Mouse (Mus musculus): ENCODE data around the gene Slc23a3. TPM values are rescaled to one million over a fixed set of nuclear protein-coding genes. Genes with fewer than 3 reads are reported as not detected.

Slc23a3 gene
- polyA plus RNA-seq, 1 experiment from 2014 or later = 0.23 TPM

DNA sequence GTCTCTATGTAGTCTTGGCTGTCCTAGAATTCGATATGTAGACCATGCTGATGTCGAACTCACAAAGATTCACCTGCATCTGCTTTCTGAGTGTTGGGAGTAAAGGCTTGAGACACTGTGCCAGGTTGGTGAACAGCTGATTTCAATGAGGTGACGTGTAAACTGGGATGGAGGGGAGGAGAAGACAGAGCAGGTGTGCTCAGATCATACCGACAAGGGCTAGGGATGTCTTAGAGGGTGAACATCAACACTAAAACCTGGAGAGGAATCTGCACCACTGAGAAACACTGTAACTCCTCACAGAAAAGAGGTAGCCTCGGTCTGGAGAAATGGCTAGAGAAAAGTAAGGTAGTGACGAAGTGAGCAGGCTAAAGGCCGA lies 34.4 kb upstream of the Slc23a3 start:
- peak overlapping the region; percentile 90 for H3K27ac ChIP-seq (ENCODE audit: low read depth, low read length)
- peak overlapping the region; percentile 79 for H3K4me3 ChIP-seq (ENCODE audit: low read depth, low read length)
- H3K9ac ChIP-seq (ENCODE audit: low read depth, low read length) = peak overlapping the region; percentile 81
- peak overlapping the region; percentile 78 for H3K4me2 ChIP-seq
- peaks cover 20% of the 10 kb centered on the region for H3K36me3 ChIP-seq (ENCODE audit: control insufficient read depth, insufficient read depth, low read length)
- whole genome bisulfite sequencing = 11% methylated on average over 7 of the region's 7 CpGs
- H3K9me3 ChIP-seq (ENCODE audit: control insufficient read depth, low read length) = peaks cover 2% of the 10 kb centered on the region; the same call in 1 of the 2 replicates
- peak; percentile 16 for ATAC-seq (replicated peaks; ENCODE audit: low FRiP score)
- DNase-seq (ENCODE audit: low spot score) = no peak
- H3K4me1 ChIP-seq (replicated peaks; ENCODE audit: control insufficient read depth, insufficient read depth, low read length) = peaks cover 8% of the 10 kb centered on the region
- no peaks in the 10 kb centered on the region for H3K27me3 ChIP-seq (replicated peaks; ENCODE audit: control insufficient read depth, insufficient read depth, low read length)

DNA sequence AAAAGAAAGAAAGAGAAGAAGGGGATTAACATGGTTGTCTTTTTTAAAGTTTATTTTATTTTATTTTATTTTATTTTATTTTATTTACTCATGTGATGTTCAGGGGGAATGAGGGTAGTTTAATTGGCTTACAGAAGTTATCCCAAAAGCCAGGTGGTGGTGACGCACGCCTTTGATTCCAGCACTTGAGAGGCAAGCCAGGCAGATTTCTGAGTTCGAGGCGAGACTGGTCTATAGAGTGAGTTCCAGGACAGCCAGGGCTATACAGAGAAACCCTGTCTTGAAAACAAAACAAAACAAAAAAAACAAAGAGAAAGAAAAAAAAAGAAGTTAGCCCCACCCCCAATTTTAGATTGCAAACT lies 26.5 kb upstream of the Slc23a3 start:
- peak overlapping the region; percentile 34; the same call in 1 of the 2 replicates for H3K4me2 ChIP-seq
- DNase-seq (ENCODE audit: low spot score) (no peak), ATAC-seq (replicated peaks; ENCODE audit: low FRiP score) (peak; percentile 65; the same call in 1 of the 2 replicates)
- H3K36me3 ChIP-seq (ENCODE audit: control insufficient read depth, insufficient read depth, low read length) = no peaks in the 10 kb centered on the region
- H3K27ac ChIP-seq (ENCODE audit: low read depth, low read length) = peak overlapping the region; percentile 80
- peaks cover 7% of the 10 kb centered on the region; the same call in 1 of the 2 replicates for H3K4me1 ChIP-seq (replicated peaks; ENCODE audit: control insufficient read depth, insufficient read depth, low read length)
- WGBS = 52% methylated on average over 4 of the region's 4 CpGs
- no peak overlapping the region for H3K9ac ChIP-seq (ENCODE audit: low read depth, low read length)
- H3K4me3 ChIP-seq (ENCODE audit: low read depth, low read length) = no peak overlapping the region
- no peaks in the 10 kb centered on the region for H3K27me3 ChIP-seq (replicated peaks; ENCODE audit: control insufficient read depth, insufficient read depth, low read length)
- H3K9me3 ChIP-seq (ENCODE audit: control insufficient read depth, low read length) = peaks cover 2% of the 10 kb centered on the region; the same call in 1 of the 2 replicates

DNA sequence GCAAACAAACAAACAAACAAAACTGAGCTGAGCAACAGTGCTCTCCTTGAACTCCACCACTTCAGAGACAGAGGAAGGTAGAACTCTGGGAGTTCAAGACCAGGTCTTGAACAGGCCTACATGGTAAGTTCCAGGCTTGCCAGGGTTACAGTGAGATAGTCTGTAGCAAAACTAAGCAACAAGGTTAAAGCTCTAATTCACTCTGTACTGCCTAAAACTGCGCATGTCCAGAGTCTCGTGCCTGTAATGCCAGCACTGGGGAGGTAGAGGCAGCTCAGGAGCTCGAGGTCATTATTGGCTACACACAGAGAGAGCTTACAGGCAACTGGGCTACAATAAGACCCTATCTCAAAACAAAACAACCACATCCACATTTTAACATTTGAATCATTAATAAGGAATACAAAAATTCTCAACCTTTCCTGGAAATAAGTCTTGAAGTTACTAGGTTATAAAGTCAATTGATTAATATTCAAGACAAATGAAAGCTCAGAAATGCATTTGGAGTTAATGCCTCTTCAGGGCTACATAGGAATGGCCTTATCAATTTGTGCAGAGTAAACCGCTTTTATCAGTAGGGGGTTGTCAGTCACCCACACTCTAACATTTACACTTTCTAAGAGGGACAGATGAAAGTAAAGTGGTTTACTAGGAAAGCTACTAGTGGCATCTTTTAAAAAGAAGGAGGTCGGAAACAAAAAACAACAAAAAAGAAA lies 26.0 kb upstream of the Slc23a3 start:
- DNase-seq (ENCODE audit: low spot score) (no peak), ATAC-seq (replicated peaks; ENCODE audit: low FRiP score) (peak; percentile 93)
- peaks cover 7% of the 10 kb centered on the region; the same call in 1 of the 2 replicates for H3K4me1 ChIP-seq (replicated peaks; ENCODE audit: control insufficient read depth, insufficient read depth, low read length)
- WGBS = 48% methylated on average over 5 of the region's 5 CpGs
- H3K9me3 ChIP-seq (ENCODE audit: control insufficient read depth, low read length) = peaks cover 2% of the 10 kb centered on the region; the same call in 1 of the 2 replicates
- H3K36me3 ChIP-seq (ENCODE audit: control insufficient read depth, insufficient read depth, low read length) = no peaks in the 10 kb centered on the region
- no peaks in the 10 kb centered on the region for H3K27me3 ChIP-seq (replicated peaks; ENCODE audit: control insufficient read depth, insufficient read depth, low read length)
- H3K27ac ChIP-seq (ENCODE audit: low read depth, low read length) = peak overlapping the region; percentile 81
- 0 out of 2 replicates have a peak overlapping the region, but pooled peaks have one; percentile 20 for H3K9ac ChIP-seq (ENCODE audit: low read depth, low read length)
- peak overlapping the region; percentile 19; the same call in 1 of the 2 replicates for H3K4me2 ChIP-seq
- no peak overlapping the region for H3K4me3 ChIP-seq (ENCODE audit: low read depth, low read length)

DNA sequence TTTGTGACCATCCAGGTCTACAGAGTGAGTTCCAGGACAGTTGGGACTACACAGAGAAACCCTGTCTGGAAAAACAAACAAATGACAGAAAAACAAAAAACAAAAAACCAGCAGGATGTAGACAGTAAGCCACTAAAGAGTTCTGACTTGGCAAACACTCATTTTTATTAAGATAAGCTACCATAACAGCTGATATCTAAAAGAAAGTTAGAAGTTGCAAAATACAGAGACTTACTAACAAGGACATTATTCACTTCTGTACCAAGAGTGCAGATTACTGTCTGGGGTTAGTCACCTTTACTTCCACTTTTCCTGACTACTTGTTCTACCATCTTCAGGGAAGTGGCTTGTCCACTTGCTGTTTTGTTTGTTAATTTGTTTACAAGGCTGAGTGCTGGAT lies 25.3 kb upstream of the Slc23a3 start:
- no peaks in the 10 kb centered on the region for H3K27me3 ChIP-seq (replicated peaks; ENCODE audit: control insufficient read depth, insufficient read depth, low read length)
- peaks cover 2% of the 10 kb centered on the region; the same call in 1 of the 2 replicates for H3K9me3 ChIP-seq (ENCODE audit: control insufficient read depth, low read length)
- H3K27ac ChIP-seq (ENCODE audit: low read depth, low read length) = peak overlapping the region; percentile 81; the same call in 1 of the 2 replicates
- ATAC-seq (replicated peaks; ENCODE audit: low FRiP score) (no peak), DNase-seq (ENCODE audit: low spot score) (no peak)
- H3K4me3 ChIP-seq (ENCODE audit: low read depth, low read length) = no peak overlapping the region
- H3K36me3 ChIP-seq (ENCODE audit: control insufficient read depth, insufficient read depth, low read length) = no peaks in the 10 kb centered on the region
- H3K4me2 ChIP-seq = no peak overlapping the region
- peaks cover 7% of the 10 kb centered on the region; the same call in 1 of the 2 replicates for H3K4me1 ChIP-seq (replicated peaks; ENCODE audit: control insufficient read depth, insufficient read depth, low read length)
- no peak overlapping the region for H3K9ac ChIP-seq (ENCODE audit: low read depth, low read length)

DNA sequence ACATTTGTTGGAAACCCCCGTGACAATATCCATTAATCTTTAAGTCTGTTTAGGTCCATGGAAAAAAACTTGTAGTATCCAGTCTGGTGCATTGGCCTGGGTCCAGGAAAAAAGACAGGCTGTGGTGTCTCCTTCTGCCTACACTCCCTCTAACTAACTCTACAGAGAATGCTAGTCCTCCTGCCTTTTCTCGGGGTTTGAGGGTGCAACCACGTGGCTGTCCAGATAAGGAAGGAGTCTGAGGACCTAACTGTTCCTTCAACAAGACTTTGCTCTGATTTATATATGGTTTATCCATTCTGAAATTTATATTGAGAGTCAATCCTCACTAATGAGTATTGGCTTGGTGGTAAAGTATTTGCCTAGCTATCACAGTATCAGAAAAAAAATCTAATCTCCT lies 22.1 kb upstream of the Slc23a3 start:
- Histone ChIP-seq H3K9ac (ENCODE audit: low read depth, low read length) (no peak overlapping the region), H3K4me1 (replicated peaks; ENCODE audit: control insufficient read depth, insufficient read depth, low read length) (peaks cover 7% of the 10 kb centered on the region; the same call in 1 of the 2 replicates), H3K9me3 (ENCODE audit: control insufficient read depth, low read length) (no peaks in the 10 kb centered on the region), H3K27me3 (replicated peaks; ENCODE audit: control insufficient read depth, insufficient read depth, low read length) (no peaks in the 10 kb centered on the region), H3K4me2 (no peak overlapping the region), H3K27ac (ENCODE audit: low read depth, low read length) (no peak overlapping the region), H3K4me3 (ENCODE audit: low read depth, low read length) (no peak overlapping the region), H3K36me3 (ENCODE audit: control insufficient read depth, insufficient read depth, low read length) (no peaks in the 10 kb centered on the region)
- ATAC-seq (replicated peaks; ENCODE audit: low FRiP score) (no peak), DNase-seq (ENCODE audit: low spot score) (no peak)
- WGBS = 37% methylated on average over 3 of the region's 3 CpGs

DNA sequence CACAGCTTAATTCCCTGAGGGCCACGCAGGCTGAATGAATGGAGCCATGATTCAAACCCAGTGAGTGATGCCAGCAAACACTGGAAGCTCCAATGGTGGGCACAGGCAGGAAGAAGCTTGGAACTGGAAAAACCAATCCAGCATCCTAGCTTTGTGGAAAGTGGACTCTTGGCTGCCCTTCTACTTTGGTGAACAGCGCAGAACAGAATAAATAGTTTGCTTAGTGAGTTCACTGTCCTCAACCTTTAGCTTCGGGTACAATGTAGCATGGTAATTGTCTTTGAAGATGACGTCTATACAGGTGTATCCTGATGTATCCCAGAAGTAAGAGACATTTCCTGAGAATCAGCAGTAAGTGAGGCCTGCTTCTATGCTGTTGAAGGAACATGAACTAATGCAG lies 15.0 kb upstream of the Slc23a3 start:
- Histone ChIP-seq H3K36me3 (ENCODE audit: control insufficient read depth, insufficient read depth, low read length) (peaks cover 31% of the 10 kb centered on the region), H3K9me3 (ENCODE audit: control insufficient read depth, low read length) (no peaks in the 10 kb centered on the region), H3K27ac (ENCODE audit: low read depth, low read length) (no peak overlapping the region), H3K27me3 (replicated peaks; ENCODE audit: control insufficient read depth, insufficient read depth, low read length) (no peaks in the 10 kb centered on the region), H3K4me3 (ENCODE audit: low read depth, low read length) (no peak overlapping the region), H3K4me1 (replicated peaks; ENCODE audit: control insufficient read depth, insufficient read depth, low read length) (peaks cover 8% of the 10 kb centered on the region), H3K4me2 (no peak overlapping the region), H3K9ac (ENCODE audit: low read depth, low read length) (no peak overlapping the region)
- DNase-seq (ENCODE audit: low spot score) (no peak), ATAC-seq (replicated peaks; ENCODE audit: low FRiP score) (no peak)
- 88% methylated on average over 4 of the region's 4 CpGs for WGBS

DNA sequence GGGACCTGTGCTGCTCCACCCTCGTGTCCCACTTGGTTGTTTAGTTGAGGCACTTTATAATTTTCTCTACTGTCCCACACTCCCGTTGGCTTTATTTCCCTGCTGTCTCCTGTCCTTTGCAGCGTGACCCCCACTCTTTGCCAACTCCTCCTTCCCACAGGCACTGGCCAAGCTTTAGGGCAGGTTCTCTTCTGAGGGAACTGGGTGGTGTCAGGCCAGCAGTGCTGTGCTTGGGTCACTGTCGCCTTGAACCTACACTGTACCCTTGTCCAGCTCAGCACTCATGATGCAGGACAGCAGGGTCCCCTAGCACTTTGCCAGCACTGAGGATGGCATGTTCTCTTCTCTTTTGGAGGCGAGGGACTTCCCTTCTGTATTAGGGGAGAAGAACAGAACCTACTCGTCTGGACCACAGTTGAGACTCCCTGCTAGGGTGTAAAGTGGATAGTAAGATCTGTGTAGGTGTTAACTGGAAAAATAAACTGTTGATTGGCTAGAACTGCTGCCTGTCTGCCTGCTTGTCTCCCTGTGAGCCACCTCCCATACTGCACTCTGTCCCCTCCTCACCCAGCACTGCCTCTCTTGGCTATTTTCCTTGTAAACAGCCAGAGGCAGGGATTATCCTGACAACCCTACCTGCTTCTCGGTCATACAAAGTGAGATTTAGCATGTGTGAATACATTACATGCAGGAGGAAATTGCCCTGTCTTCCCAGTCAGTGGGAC lies 13.9 kb upstream of the Slc23a3 start:
- H3K27ac ChIP-seq (ENCODE audit: low read depth, low read length) = no peak overlapping the region
- no peaks in the 10 kb centered on the region for H3K27me3 ChIP-seq (replicated peaks; ENCODE audit: control insufficient read depth, insufficient read depth, low read length)
- DNase-seq (ENCODE audit: low spot score) (no peak), ATAC-seq (replicated peaks; ENCODE audit: low FRiP score) (no peak)
- H3K4me3 ChIP-seq (ENCODE audit: low read depth, low read length) = no peak overlapping the region
- peaks cover 11% of the 10 kb centered on the region for H3K4me1 ChIP-seq (replicated peaks; ENCODE audit: control insufficient read depth, insufficient read depth, low read length)
- 85% methylated on average over 7 of the region's 7 CpGs for WGBS
- no peak overlapping the region for H3K4me2 ChIP-seq
- H3K9me3 ChIP-seq (ENCODE audit: control insufficient read depth, low read length) = no peaks in the 10 kb centered on the region
- H3K36me3 ChIP-seq (ENCODE audit: control insufficient read depth, insufficient read depth, low read length) = peaks cover 31% of the 10 kb centered on the region
- no peak overlapping the region for H3K9ac ChIP-seq (ENCODE audit: low read depth, low read length)

DNA sequence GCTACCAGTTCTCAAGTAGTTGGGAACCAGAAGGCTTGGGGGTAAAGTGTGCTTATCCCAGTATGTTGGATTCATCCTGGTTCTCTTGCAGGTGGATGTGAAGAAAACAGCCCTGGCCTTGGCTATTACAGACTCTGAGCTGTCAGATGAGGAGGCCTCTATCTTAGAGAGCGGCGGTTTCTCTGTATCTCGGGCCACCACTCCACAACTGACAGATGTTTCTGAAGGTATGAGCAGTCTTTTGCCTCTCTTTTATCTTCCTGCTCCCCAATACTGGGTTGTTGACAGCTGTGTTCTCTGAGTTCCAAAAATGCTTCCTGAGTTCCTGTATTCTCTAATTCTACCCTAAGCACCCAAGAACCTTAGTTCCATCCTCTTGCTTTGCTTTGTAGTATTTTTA lies 11.9 kb upstream of the Slc23a3 start:
- Histone ChIP-seq H3K4me2 (peak overlapping the region; percentile 93), H3K4me3 (ENCODE audit: low read depth, low read length) (no peak overlapping the region; the same call in 1 of the 2 replicates), H3K27me3 (replicated peaks; ENCODE audit: control insufficient read depth, insufficient read depth, low read length) (no peaks in the 10 kb centered on the region), H3K4me1 (replicated peaks; ENCODE audit: control insufficient read depth, insufficient read depth, low read length) (peaks cover 14% of the 10 kb centered on the region), H3K9ac (ENCODE audit: low read depth, low read length) (no peak overlapping the region), H3K27ac (ENCODE audit: low read depth, low read length) (peak overlapping the region; percentile 41; the same call in 1 of the 2 replicates), H3K9me3 (ENCODE audit: control insufficient read depth, low read length) (no peaks in the 10 kb centered on the region), H3K36me3 (ENCODE audit: control insufficient read depth, insufficient read depth, low read length) (peaks cover 31% of the 10 kb centered on the region)
- ATAC-seq (replicated peaks; ENCODE audit: low FRiP score) (peak; percentile 42), DNase-seq (ENCODE audit: low spot score) (no peak)
- WGBS = 56% methylated on average over 3 of the region's 3 CpGs
